Mouse (Mus musculus) cerebellum, postnatal 36 days (tissue): ENCODE results near the gene Omt2a.
"Not testable (repeated sequence)": the region's sequence is repeated elsewhere in the genome, so short reads cannot be mapped to it uniquely, and the experiment has no call there.

Source experiments
- DNase-seq, 2 experiments: peaks; one replicate each; pipeline ENCODE4 v3.0.0; 2021 to 2022; ENCODE audit warnings: mixed read lengths in 2 of 2

Omt2a gene

DNA sequence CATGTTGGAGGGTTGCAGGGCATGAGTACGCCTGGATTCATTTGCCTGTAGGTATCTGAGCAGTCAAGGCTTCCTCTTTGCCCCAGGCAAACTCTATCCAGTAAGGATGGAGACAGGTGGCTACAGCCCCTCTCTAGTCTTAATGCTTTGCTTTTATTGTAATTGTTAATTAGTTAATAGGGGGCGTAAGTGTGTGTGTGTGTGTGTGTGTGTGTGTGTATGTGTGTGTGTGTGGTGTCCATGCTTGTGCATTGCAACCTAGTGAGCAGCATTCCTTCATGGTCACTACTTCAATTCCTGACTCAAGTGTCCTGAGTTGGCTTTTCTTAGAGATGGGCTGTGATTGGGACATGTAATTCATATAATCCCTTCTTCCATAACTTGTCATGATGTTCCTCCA is at the start of gene Omt2a:
TSS of gene Omt2a (minus strand) at position 101 of the 400 bp plus-strand sequence.
- no peak for DNase-seq

DNA sequence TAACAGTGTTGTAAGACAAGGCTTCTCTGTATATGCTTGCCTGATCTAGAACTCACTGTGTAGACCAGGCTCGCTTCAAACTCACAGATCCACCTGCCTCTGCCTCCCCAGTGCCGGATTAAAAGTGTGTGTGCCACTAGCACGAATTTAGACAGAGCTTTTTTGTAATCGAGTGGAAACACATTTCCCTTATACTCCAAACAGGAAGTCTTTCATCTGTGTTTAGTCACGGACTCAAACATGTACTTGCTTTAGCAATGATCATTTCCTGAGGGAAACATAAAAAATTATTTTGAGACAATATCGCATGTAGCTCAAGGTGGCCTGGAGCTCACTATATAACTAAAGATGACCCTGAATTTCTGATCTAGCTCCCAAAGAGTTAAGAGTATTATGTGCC is 48.8 kb upstream of the Omt2a start:
- DNase-seq = no peak

DNA sequence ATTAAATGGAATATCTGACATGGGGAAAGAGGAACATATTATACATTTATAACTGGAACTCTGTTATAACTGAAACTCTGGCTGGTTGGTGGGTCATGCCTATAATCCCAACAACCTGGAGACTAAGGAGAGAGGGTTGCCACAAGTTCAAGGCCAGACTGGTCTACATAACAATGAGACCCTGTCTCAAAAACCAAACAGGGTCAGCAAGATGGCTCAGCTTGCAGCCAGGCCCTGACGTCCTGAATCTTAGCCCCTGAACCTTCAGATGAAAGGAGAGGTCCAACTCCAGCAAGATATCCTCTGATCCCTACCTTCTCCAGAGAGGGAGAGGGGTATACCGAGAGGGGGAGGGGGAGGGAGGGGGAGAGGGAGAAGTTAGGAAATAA is 45.9 kb upstream of the Omt2a start:
- no peak for DNase-seq

DNA sequence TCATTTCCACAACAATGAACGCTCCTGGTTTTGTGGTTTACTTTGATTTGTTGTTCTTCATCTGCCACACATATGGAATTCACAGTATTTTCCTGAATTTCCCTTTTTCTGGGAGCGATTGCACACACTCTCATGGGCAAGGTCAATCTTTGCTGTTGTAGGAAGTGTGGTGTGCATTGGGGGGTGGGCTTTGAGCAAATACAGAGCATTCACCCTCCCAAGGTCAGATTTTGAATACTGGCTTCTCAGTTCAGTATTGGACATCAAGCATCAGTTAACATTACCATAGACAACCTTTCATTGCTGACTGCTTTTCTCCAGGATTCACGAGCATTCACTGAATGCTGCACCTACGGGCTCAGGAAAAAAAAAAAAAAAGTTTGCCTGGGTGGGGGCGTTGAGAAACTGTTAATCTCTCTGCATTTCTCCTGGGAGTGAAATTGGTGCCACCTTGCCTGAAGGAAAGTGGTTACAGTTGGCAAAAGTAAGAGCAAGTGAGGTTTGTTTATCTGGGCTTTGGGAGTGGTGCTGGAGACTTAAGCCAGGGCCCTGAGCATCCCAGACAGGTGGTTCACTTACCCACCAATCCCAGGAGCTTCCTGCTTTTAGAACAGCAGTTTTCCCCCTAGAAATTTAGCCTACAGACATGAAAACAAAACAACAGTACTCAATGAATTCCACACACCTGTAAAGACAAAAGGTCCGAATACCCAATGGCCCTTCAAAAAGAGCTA is 45.3 kb upstream of the Omt2a start:
- DNase-seq = no peak

DNA sequence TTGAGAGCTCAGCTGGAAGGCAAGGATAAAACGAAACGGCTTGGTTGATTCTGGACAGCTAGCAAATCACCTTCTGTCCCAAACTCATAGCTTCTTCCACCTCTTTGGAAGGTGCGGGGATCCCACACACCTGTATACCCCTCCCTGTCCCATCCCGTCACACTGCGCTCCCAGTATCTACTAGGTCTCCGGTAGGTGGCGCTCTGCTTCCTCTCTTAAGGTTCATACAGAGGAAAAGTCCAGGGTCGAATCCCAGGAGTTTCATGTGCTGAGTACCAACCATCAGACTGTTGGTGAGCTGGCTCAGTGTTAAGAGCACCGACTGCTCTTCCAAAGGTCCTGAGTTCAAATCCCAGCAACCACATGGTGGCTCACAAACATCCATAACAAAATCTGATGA is 43.5 kb upstream of the Omt2a start:
- DNase-seq = peak; percentile 50 to 52

DNA sequence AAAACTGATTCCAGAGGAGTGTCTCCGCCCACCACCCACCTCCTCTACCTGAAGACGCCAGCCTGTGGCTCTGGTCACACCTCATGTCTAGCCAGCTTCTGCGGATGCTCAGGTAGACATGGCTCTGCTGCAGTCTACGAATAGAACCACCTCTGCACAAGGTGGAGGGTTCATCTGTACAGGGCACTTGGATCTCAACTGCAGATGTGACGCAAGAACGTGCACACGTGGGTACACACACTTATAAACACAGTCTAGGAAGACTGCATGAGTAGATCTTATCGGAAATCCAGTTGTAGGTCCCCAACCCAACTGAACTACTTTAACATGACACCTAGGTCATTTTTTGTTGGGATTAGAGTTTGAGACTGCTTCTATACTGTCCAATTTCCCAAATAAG is 41.0 kb upstream of the Omt2a start, which contains the start of gene Gsta2:
TSS of gene Gsta2 (minus strand) at position 178 of the 400 bp plus-strand sequence.
- no peak for DNase-seq

DNA sequence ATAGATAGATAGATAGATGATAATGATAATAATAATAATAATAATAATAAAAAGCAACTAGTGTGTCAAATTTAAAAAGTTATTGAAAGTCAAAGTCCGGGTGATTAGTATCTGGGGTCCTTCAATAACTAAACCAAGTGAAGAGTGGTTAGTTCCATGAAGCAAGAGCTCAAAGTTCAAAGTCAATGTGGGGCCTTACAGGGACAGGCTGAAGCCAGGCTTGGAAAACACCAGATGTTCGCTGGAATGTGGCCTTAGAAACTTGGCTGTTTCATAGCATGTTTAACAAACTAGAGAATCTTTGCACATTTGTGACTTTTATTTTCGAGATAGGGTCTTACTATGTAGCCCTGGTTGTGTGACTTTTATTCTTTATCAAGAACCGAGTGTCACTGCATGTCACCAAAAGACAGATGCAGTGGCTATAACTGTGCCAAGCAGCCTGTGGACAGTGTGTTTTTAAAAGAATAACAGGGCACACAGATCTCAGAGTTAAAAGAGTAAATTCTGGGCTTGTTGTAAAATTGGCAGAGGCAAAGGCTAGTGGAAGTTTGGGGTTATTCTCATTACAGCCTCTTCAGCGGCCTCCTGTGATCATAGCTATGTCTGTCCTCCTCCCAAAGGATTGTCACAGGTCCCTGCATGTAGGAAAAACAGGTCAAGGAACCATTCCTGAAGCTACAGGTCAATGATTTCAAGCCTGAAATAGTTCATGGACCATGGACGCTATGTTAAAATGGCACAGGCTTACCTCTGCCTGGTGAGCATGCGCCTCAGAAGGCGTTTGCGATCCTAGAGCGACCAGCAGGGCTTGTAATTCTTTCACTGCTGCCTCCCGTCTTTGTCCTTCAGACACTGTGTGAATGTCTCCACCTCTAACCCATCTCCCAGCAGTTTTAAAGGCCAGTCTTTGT is 40.3 kb upstream of the Omt2a start:
- DNase-seq = no peak

DNA sequence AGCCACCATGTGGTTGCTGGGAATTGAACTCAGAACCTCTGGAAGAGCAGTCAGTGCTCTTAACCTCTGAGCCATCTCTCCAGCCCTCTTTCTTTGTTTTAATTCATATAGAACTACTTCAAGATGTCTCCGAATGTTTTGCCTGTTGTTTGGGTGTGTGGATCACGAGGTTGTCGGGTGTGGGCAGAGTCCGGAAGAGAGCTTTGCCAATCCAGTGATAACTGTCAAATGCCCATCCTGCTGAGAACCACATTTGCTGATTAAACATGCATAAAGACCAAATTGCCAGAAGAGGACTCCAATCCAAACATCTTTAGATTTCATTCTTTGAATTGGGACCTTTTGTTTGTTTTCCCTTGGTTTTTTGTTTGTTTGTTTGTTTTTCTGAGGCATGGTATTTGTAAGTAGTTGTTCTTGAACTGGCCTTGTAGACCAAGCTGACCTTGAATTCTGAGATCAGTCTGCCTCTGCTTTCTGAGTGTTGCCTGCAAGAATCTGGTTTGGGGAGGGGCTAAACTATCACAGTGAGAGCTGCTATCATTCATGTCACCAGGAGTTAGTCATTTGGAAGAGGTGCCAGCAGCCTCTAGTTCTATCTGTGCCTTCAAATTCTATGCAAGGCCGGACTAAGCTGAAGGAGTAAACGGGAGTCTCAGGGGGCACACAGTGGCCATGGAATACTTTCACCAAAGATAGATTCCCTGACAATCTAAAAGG is 37.1 kb upstream of the Omt2a start:
- no peak for DNase-seq

DNA sequence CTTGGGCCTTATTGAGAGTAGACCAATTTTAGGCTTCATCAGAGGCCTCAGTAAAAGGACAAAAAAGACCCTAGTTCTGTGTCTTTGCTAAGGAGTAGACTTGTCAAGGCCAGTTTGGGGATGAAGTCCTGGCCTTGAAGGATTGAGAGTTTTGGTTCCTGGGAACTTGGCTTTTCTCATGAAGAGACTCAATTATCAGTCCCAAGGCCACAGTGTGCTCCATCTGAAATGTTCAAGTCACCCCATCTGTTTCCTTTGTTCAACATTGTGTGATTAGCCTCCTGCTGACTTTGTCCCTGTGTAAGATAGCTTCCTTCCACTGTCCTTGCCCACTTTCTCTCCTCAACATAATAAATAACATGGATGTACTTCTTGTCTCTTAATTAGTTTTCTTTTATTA is 35.4 kb upstream of the Omt2a start:
- not testable (repeated sequence) for DNase-seq

DNA sequence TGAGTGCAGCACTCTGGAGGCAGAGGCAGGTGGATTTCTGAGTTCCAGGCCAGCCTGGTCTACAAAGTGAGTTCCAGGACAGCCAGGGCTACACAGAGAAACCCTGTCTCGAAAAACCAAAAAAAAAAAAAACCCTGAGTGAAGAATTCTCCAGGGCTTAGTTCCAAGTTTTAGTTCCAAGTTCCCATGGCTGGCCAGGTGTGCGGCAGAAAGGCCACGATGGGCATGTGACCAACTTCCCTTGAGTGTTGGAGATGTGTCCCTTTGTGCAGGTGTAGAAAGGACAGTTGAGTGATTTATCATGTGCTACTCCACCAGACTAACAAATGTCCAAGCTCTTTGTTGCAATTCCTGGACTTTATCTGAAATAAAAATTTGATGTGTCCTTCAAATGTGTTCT is 34.5 kb upstream of the Omt2a start:
- not testable (repeated sequence) for DNase-seq

DNA sequence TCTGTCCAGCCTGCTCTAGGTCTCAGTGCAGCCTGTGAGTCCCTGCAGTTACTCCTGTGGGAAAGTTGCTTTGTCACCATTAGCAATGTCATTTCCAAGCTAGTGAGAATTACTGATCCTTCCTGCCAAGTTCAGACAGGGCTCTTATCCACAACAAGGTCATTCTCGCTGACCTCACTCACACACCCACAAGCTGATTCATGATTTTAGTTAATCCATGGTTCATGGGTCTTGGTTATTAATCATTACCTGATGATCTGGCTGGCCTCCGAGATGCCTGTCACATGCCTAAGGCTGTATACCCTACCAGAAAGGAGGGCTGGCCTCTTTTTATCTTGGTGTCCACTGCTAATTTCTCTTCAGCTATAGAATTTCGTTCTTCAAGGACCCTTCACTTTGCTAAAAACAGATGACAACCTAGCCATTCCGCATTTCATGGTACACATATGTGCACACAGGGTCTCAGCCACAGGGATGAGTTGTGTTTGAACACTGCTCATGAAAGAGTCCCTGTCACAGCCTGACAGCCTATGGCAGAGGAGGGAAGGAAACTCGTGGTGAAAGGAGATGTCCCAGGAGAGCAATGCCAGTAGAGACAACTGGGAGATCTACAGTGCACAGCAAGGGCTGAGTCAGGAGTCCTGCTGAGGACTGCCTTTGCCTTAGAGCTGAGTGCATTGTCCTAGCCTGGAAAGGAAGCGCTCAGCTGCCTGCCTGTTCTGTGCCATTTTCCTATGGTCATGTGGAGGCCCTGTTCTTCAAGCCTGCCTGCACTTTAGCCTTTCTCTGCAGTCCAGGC is 33.8 kb upstream of the Omt2a start:
- DNase-seq = not testable (repeated sequence)

DNA sequence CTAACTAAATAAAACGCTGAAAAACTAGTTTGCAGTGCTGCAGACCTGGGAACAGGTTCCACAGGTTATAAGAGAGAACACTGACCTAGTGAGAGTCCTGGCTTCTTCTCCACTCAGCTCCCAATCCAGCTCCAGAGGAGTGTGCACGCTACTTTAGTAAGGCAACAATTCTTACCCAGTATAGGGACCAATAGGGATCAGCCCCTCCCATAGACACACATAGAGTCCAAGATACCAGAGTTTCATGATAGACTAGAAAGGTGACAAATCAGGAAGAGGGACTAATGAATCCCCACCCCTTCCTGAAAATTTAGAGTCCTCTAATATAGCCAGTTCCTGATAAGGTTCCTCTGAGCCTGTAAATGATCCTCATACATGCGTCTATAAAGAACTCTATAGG is 32.4 kb upstream of the Omt2a start:
- no peak for DNase-seq

DNA sequence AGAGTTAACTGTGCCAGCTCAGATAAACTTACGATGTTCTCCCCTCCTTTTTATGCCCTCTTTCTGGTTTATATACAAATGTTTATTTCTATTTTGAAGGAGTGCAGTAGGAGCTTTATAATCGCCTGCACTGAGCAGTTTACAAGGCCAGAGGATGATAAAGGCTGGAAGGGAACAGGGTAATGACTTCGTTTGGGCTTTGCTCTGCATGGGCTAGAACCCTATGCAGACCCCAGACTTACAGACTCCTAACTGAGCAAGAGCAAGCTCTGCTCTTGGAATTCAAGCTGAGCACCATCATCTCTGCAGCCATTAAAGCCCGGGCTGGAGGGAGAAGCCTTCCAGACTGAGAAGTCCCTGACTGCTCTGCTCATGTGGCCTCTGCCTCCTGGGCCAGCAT is 30.6 kb upstream of the Omt2a start:
- not testable (repeated sequence) for DNase-seq

DNA sequence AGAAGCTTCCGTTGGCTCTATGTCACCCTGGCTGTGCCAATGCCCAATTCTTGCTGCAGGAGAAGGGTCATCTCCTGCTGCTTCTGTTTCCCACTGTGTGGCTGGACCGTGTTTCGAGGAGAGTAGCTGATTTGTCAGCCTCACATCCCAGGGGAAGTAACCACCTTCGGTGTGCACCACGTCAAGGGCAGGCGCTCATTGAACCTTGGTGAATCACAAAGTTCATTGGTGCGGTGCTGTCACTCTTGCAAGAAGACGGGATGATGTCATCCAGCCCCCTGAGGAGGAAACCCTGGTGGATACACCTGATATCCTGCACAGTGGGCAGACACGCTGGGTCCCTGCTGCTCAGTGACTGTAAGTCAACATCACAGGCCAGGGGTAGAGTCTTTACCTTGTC is 28.5 kb upstream of the Omt2a start:
- DNase-seq = not testable (repeated sequence)

DNA sequence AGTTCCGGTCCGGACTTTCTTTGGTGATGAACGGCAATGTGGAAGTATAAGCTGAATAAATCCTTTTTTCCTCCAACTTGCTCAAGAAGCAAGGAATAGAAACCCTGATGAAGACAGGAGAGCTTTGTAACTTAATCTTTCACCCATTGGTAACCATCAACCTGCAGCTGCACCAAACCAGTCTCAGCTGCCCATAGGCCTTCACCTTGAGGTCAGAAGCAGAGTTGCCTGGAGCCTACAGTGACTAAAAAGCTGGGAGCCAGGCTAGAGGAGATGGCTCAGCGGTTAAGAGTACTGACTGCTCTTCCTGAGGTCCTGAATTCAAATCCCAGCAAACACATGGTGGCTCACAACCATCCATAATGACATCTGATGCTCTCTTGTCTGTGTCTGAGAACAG is 27.9 kb upstream of the Omt2a start:
- DNase-seq = not testable (repeated sequence)

DNA sequence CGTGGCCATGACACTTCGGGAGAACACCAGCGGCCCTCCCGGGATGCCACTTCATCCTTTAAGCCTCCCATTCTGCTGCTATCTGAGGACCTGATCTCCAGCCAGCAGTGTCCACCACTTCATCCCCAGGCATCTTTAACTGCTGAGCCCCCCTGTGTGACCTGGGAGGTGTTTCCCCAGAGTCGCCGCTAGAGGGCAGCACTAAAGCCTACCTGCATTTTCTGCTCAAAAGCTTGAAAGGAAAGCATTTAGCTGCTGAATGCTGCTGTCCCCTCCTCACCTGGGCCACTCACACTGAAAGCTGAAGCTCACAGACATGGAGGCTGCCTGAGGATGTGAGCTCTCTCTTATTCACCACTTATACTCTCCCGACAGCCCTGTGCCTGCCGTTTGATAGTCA is 25.7 kb upstream of the Omt2a start:
- DNase-seq = peak; percentile 19 to 24

DNA sequence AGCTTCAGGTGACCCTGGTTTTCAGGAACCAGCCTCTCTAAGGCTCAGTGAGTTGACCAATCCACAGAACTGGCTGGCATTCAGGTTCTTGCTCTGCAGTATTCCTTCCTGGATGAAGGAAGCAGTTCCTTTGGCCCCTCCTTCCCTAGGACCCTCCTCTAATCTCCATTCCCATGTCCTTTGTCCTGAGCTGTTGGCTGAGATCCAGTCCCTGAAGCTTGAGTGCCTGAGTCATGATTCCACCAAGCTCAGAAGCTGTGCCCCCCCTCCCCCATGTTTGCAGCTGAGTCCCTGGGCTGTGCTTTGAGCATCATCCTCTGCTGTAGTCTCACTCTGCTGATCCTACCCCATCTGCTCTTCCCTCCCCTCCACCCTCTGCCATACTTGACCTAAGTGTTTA is 22.5 kb upstream of the Omt2a start:
- not testable (repeated sequence) for DNase-seq

DNA sequence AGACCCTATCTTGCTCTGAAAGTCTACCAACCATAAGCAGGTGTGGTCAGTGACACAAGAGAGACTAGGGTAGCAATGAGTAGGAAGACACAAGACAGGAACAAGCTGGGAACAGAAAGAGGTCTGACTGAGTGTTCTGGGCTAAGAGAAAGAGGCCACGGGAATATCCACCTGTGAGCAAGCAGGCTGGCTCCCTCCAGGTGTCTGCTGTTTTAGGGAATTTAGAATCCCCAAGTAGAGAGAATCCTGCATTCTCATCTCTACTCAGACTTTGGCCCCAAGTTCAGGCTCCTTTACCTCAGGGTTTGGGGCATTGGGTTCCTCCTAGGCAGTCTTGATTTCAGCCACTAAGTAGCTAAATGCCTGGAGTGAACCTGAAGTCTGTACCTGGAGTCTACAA is 12.7 kb upstream of the Omt2a start, which contains the start of gene Omt2b:
TSS of gene Omt2b (plus strand) at position 301 of the 400 bp plus-strand sequence.
- not testable (repeated sequence) for DNase-seq

DNA sequence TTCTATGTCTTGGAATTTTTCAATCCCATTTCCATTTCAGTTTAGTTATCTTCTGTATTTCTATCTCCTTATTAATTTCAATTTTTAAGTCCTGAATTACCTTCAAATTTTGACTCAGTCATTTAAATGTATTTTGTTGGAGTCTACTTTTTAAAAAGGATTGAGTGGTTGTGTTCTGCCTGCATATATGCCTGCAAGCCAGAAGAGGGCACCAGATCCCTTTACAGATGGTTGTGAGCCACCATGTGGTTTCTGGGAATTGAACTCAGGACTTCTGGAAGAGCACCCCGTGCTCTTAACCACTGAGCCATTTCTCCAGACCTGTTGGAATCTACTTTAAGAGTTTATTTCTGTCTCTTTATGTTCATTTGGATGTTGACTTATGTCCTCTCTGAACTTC is 4.9 kb upstream of the Omt2a start:
- no peak for DNase-seq

DNA sequence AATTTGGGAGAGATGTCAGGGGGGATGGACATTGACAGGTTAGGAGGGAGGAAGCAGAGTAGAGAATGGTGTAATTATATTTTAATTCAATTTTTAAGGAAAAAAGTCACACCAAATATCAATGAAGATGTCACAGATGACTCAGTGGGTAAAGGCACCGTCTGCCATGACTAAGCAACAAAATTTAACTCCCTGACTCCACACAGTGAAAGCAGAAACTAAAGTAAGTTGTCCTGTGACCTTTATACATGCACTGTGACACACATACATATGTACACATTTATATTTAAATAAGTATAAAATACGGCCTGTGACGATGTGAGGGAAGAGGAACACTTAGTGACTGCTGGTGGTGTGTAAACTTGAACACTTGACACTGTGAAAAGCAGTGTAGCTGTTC is 6.5 kb downstream of the Omt2a start:
- not testable (repeated sequence) for DNase-seq

DNA sequence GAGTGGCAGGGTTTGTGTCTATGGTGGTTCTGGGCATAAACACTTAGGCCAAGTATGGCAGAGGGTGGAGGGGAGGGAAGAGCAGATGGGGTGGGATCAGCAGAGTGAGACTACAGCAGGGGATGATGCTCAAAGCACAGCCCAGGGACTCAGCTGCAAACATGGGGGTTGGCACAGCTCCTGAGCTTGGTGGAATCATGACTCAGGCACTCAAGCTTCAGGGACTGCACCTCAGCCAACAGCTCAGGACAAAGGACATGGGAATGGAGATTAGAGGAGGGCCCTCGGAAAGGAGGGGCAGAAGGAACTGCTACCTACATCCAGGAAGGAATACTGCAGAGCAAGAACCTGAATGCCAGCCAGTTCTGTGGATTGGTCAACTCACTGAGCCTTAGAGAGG is 15.5 kb downstream of the Omt2a start:
- DNase-seq = not testable (repeated sequence)

DNA sequence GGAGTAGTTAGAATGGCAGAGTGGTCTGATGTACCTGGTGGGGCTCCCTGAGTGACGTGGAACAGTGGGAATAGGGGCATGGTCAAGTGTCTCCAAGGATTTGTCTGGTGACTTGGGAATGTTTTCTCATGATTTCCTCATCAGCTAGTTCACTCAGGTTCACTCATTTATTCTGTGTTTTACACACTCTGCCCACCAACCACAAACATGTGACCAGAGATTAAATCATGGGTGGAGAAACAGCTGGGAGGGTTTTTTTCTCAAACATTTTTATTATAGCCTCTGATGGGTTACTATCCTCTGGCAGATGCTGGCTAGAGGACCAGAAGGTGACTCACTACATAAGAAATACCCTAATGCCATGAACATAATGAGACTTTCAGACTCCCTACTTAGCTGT is 16.4 kb downstream of the Omt2a start:
- no peak for DNase-seq
